Mouse (Mus musculus) layer of hippocampus, postnatal 36 days (tissue): ENCODE data around the gene Fam173b. TPM values are rescaled to one million over a fixed set of nuclear protein-coding genes. Genes with fewer than 3 reads are reported as not detected.
A peak's percentile ranks its signal among the peaks of the same experiment; 100 is the strongest.
"Not testable (repeated sequence)": the region's sequence is repeated elsewhere in the genome, so short reads cannot be mapped to it uniquely, and the experiment has no call there.

Experiments
- DNase-seq, 2 experiments: peaks; one replicate each; pipeline ENCODE4 v3.0.0; 2022
- total RNA-seq, 2 experiments: library from RNA; stranded (reverse); gene quantifications; 2 replicates each; pipeline ENCODE4 v1.2.3; 2021

Fam173b gene
- total RNA-seq, result 10 to 100 TPM; 12.3 to 13.2 TPM

- peak; percentile 98 to 99 for DNase-seq
Measured at GRCm38 (mm10) chr15:31601646-31602374, at the start of gene Fam173b, which contains the start of gene Cct5. Gene Fam173b, plus strand, starts transcription at chr15:31601852. Gene Cct5, minus strand, starts transcription at chr15:31601804.

GRCm38 (mm10) chr15:31554855-31555254, 46.8 kb upstream of the Fam173b start:
- no peak for DNase-seq

GRCm38 (mm10) chr15:31561390-31561789, 40.3 kb upstream of the Fam173b start:
- DNase-seq, result no peak

GRCm38 (mm10) chr15:31561976-31562375, 39.7 kb upstream of the Fam173b start:
- no peak for DNase-seq

GRCm38 (mm10) chr15:31562847-31563246, 38.8 kb upstream of the Fam173b start:
- DNase-seq, result no peak

GRCm38 (mm10) chr15:31563577-31564546, 37.8 kb upstream of the Fam173b start:
- no peak for DNase-seq

- DNase-seq, result no peak
Measured at GRCm38 (mm10) chr15:31565184-31565583, 36.5 kb upstream of the Fam173b start, which contains the start of gene Cmbl. Gene Cmbl, plus strand, starts transcription at chr15:31565389.

GRCm38 (mm10) chr15:31565786-31566185, 35.9 kb upstream of the Fam173b start:
- DNase-seq, result no peak

GRCm38 (mm10) chr15:31567431-31567830, 34.2 kb upstream of the Fam173b start:
- DNase-seq, result no peak

- no peak for DNase-seq
Measured at GRCm38 (mm10) chr15:31568581-31568996, 33.1 kb upstream of the Fam173b start.

- DNase-seq, result no peak
Measured at GRCm38 (mm10) chr15:31569325-31570022, 32.2 kb upstream of the Fam173b start.

- DNase-seq, result no peak
Measured at GRCm38 (mm10) chr15:31570959-31571358, 30.7 kb upstream of the Fam173b start.

- no peak for DNase-seq
Measured at GRCm38 (mm10) chr15:31571906-31572722, 29.5 kb upstream of the Fam173b start.

GRCm38 (mm10) chr15:31573287-31573686, 28.4 kb upstream of the Fam173b start:
- no peak for DNase-seq

GRCm38 (mm10) chr15:31573692-31574091, 28.0 kb upstream of the Fam173b start:
- DNase-seq, result no peak

GRCm38 (mm10) chr15:31576076-31576475, 25.6 kb upstream of the Fam173b start:
- no peak for DNase-seq

- not testable (repeated sequence) for DNase-seq
Measured at GRCm38 (mm10) chr15:31581086-31581485, 20.6 kb upstream of the Fam173b start.

- no peak for DNase-seq
Measured at GRCm38 (mm10) chr15:31583304-31584085, 18.2 kb upstream of the Fam173b start.

GRCm38 (mm10) chr15:31585238-31585637, 16.4 kb upstream of the Fam173b start:
- peak; percentile 55 to 56 for DNase-seq

GRCm38 (mm10) chr15:31586088-31586487, 15.6 kb upstream of the Fam173b start:
- no peak for DNase-seq

- DNase-seq, result peak; percentile 79 to 86
Measured at GRCm38 (mm10) chr15:31586519-31586918, 15.1 kb upstream of the Fam173b start.
